Mouse (Mus musculus) midbrain, embryonic 11.5 days (tissue): ENCODE results near the gene Spata1. TPM values are rescaled to one million over a fixed set of nuclear protein-coding genes. Genes with fewer than 3 reads are reported as not detected.

Source experiments
- polyA plus RNA-seq: library from polyadenylated mRNA; unstranded; fragments of >200 nt; fragmentation: Nextera tagmentation; extraction: Ambion mirVana; gene quantifications from 2 replicates; pipeline ENCODE4 v1.2.1, GENCODE M21; 2014

Gene Spata1
- polyA plus RNA-seq, 1 experiment from 2014 or later, result 3.4 TPM

Other genes starting within 250 kb of the Spata1 start
- 31.0 and 33.5 TPM in 2 replicates for gene Ssx2ip, start 95.1 kb downstream of the Spata1 start, polyA plus RNA-seq
- gene Ctbs, start 50.0 kb downstream of the Spata1 start, polyA plus RNA-seq, result 5.8 and 6.6 TPM in 2 replicates
- 1,083 and 1,090 TPM in 2 replicates for gene Gng5, start 54 bp upstream of the Spata1 start, polyA plus RNA-seq
- gene Rpf1, start 21.7 kb upstream of the Spata1 start, polyA plus RNA-seq, result 80.6 and 81.5 TPM in 2 replicates
- 0.11 TPM in 1 of 2 replicates, not detected in the other for gene Uox, start 70.7 kb upstream of the Spata1 start, polyA plus RNA-seq
- gene Dnase2b, start 115.8 kb upstream of the Spata1 start, polyA plus RNA-seq, result not detected in 2 replicates
- gene 4930503B20Rik, start 151.6 kb upstream of the Spata1 start, polyA plus RNA-seq, result not detected in 2 replicates
- 0.26 and 0.80 TPM in 2 replicates for gene Samd13, start 185.8 kb upstream of the Spata1 start, polyA plus RNA-seq